Mouse (Mus musculus): ENCODE data around the gene Tnpo1.

DNA sequence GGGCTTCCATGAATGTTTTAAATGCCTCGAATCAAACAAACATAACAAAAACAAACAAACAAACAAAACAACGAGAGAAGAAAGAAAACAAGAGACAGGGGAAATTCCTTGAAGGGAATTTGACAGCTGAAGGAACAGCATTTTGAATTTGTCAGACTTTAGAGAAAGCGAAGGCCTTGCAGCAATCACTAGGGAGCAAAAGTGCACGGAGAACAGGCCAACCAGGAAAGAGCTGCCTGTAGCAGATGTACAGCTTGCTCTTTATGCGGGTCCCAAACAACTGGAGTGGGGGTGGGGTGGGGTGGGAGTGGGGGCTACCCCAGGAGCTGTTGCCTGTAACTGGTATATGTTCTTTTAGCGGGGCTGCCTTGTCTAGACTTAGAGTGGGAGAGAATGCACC, 16.2 kb upstream of the Tnpo1 start:
- TF ChIP-seq EP300 (optimal IDR thresholded peaks at IDR 0.05) (no peak), CTCF (IDR thresholded peaks at IDR 0.05; ENCODE audit: low read depth) (no peak)

Data from stomach, postnatal 0 days (tissue).